Mouse (Mus musculus): ENCODE results near the gene Slc16a9. TPM values are rescaled to one million over a fixed set of nuclear protein-coding genes. Genes with fewer than 3 reads are reported as not detected.
A peak's percentile ranks its signal among the peaks of the same experiment; 100 is the strongest.

Gene Slc16a9
- polyA plus RNA-seq, 1 experiment from 2014 or later = 0.58 TPM

GRCm38 (mm10) chr10:70318630-70319029 lies 73.7 kb downstream of the Slc16a9 start:
- Histone ChIP-seq H3K4me3 (no peak overlapping the region), H3K27me3 (ENCODE audit: insufficient read depth, poor library complexity, severe bottlenecking) (no peaks in the 10 kb centered on the region), H3K36me3 (no peaks in the 10 kb centered on the region), H3K4me1 (replicated peaks) (no peaks in the 10 kb centered on the region), H3K9me3 (no peaks in the 10 kb centered on the region), H3K27ac (no peak overlapping the region)
- peak; percentile 50 for DNase-seq (ENCODE audit: low spot score)
- WGBS = 4% methylated on average over 3 of the region's 3 CpGs

- Histone ChIP-seq H3K4me3 (no peak overlapping the region), H3K27ac (no peak overlapping the region), H3K9me3 (0 out of 2 replicates have a peak, but pooled peaks cover 3% of the 10 kb centered on the region), H3K27me3 (ENCODE audit: insufficient read depth, poor library complexity, severe bottlenecking) (no peaks in the 10 kb centered on the region), H3K36me3 (no peaks in the 10 kb centered on the region), H3K4me1 (replicated peaks) (peaks cover 6% of the 10 kb centered on the region; the same call in 1 of the 2 replicates)
- no peak for DNase-seq (ENCODE audit: low spot score)
- WGBS = 13% methylated on average over 2 of the region's 2 CpGs
Observed at GRCm38 (mm10) chr10:70325518-70325917, 80.6 kb downstream of the Slc16a9 start.

DNA sequence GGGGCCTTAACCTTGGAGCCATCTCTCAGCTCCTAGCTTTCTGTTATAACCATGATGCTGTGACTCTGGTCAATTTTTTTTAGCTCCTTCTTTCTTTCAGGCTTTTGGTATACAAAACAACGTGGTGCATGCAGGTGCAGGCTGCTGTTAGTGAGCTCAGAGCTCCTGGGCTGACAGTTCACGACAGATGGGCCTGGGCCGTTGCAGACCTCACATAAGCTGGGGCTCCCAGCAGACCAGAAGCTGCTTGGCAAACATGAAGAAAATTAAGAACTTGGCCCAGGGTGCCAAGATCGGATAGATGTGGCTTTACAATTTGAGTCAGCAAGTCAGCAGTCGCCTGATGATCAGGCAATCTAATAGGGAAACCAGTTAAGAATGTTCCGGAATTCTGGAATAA lies 82.4 kb downstream of the Slc16a9 start:
- no peak for DNase-seq (ENCODE audit: low spot score)
- no peak overlapping the region for H3K4me3 ChIP-seq
- WGBS = 86% methylated on average over 6 of the region's 6 CpGs

GRCm38 (mm10) chr10:70328139-70328538 lies 83.2 kb downstream of the Slc16a9 start:
- no peak overlapping the region for H3K4me3 ChIP-seq

More for the DNA sequence above, 82.4 kb downstream of the Slc16a9 start:
- Histone ChIP-seq H3K4me1 (replicated peaks) (peaks cover 6% of the 10 kb centered on the region; the same call in 1 of the 2 replicates), H3K9me3 (0 out of 2 replicates have a peak, but pooled peaks cover 3% of the 10 kb centered on the region), H3K27ac (no peak overlapping the region), H3K27me3 (ENCODE audit: insufficient read depth, poor library complexity, severe bottlenecking) (no peaks in the 10 kb centered on the region), H3K36me3 (no peaks in the 10 kb centered on the region)

More at GRCm38 (mm10) chr10:70328139-70328538, 83.2 kb downstream of the Slc16a9 start:
- Histone ChIP-seq H3K36me3 (no peaks in the 10 kb centered on the region), H3K27me3 (ENCODE audit: insufficient read depth, poor library complexity, severe bottlenecking) (no peaks in the 10 kb centered on the region), H3K9me3 (0 out of 2 replicates have a peak, but pooled peaks cover 3% of the 10 kb centered on the region), H3K27ac (no peak overlapping the region), H3K4me1 (replicated peaks) (peaks cover 6% of the 10 kb centered on the region; the same call in 1 of the 2 replicates)
- no peak for DNase-seq (ENCODE audit: low spot score)
- WGBS = 80% methylated on average over 9 of the region's 9 CpGs

Other genes starting within 250 kb of the Slc16a9 start
- gene Ccdc6, start 148.0 kb upstream of the Slc16a9 start, polyA plus RNA-seq (2016; fragmentation: Nextera tagmentation; extraction: Ambion mirVana) = 14.2 and 18.2 TPM in 2 replicates
- 0.71 and 1.2 TPM in 2 replicates for gene Mrln, start 40.4 kb upstream of the Slc16a9 start, polyA plus RNA-seq (2016; fragmentation: Nextera tagmentation; extraction: Ambion mirVana)
- 9.6 and 13.7 TPM in 2 replicates for gene Fam13c, start 195.4 kb downstream of the Slc16a9 start, polyA plus RNA-seq (2016; fragmentation: Nextera tagmentation; extraction: Ambion mirVana)